In genomic region chr9:107688415-107688814, GRCm38 (mm10) we compare ENCODE assay signal across 22 mouse cellular contexts. TPM values are rescaled to one million over a fixed set of nuclear protein-coding genes. Genes with fewer than 3 reads are reported as not detected.
DNase-seq lines count a peak whose midpoint lies in the region; ATAC-seq and TF ChIP-seq lines count a peak whose summit lies in the region.
"Had no signal": no experiment of that assay in that cellular context is flagged by ENCODE, and none has a peak within 500 bp of the region (broad histone marks: within the 10 kb centered on the region; RNA-seq: fewer than 3 reads in every experiment).

No protein-coding gene starts in this region.

- no peak for ATAC-seq in liver, embryonic 11.5 days (replicated peaks; ENCODE audit: low FRiP score)
- ATAC-seq in liver, postnatal 0 days = peak; percentile 22; the same call in 1 of the 2 replicates
- no peak for ATAC-seq in kidney, embryonic 15.5 days (replicated peaks; ENCODE audit: low FRiP score)
- ATAC-seq: activated CD4-positive, CD25-positive, alpha-beta regulatory T cell, adult 4 months; CD4-positive, CD25-positive, alpha-beta regulatory T cell, adult 4 months; Patski had no signal

- H3K9me3 ChIP-seq in liver, embryonic 11.5 days (ENCODE audit: control insufficient read depth, low read length) = no peaks in the 10 kb centered on the region
- no peaks in the 10 kb centered on the region for H3K9me3 ChIP-seq in liver, postnatal 0 days (ENCODE audit: low read length)
- no peaks in the 10 kb centered on the region for H3K9me3 ChIP-seq in kidney, embryonic 15.5 days (replicated peaks)
- H3K9me3 ChIP-seq: G1E had no signal

- H3K27ac ChIP-seq in liver, adult 2 months (replicated peaks; ENCODE audit: insufficient read depth, low read depth, low read length) = no peak overlapping the region
- H3K27ac ChIP-seq in liver, embryonic 11.5 days (ENCODE audit: low read depth, low read length) = no peak overlapping the region
- H3K27ac ChIP-seq in liver, postnatal 0 days (ENCODE audit: low read depth) = no peak overlapping the region
- H3K27ac ChIP-seq in kidney, embryonic 15.5 days = no peak overlapping the region

- no peaks in the 10 kb centered on the region for H3K4me1 ChIP-seq in liver, adult 2 months (ENCODE audit: control insufficient read depth, insufficient read depth, low read length)
- no peaks in the 10 kb centered on the region for H3K4me1 ChIP-seq in liver, embryonic 11.5 days (replicated peaks; ENCODE audit: control insufficient read depth, insufficient read depth, low read length)
- no peaks in the 10 kb centered on the region for H3K4me1 ChIP-seq in liver, postnatal 0 days (ENCODE audit: insufficient read depth)
- peaks cover 14% of the 10 kb centered on the region for H3K4me1 ChIP-seq in kidney, embryonic 15.5 days

- 49% methylated on average over 5 of the region's 5 CpGs for WGBS in liver, adult 2 months
- 72% methylated on average over 5 of the region's 5 CpGs for WGBS in liver, embryonic 11.5 days
- WGBS in liver, postnatal 0 days (ENCODE audit: insufficient replicate concordance) = 81% methylated on average over 5 of the region's 5 CpGs
- WGBS in kidney, embryonic 15.5 days = 87% methylated on average over 5 of the region's 5 CpGs

- no peak overlapping the region for H3K4me3 ChIP-seq in liver, adult 2 months (ENCODE audit: insufficient read depth, low read depth, low read length)
- H3K4me3 ChIP-seq in liver, embryonic 11.5 days (ENCODE audit: low read depth, low read length) = no peak overlapping the region
- no peak overlapping the region for H3K4me3 ChIP-seq in liver, postnatal 0 days (ENCODE audit: low read depth, low read length)
- H3K4me3 ChIP-seq in kidney, embryonic 15.5 days (replicated peaks) = no peak overlapping the region

- no peak for TF ChIP-seq POLR2A in liver, adult 2 months (IDR thresholded peaks at IDR 0.05; ENCODE audit: extremely low read depth, insufficient read depth, low read length)

- no peak for TF ChIP-seq CTCF in liver, adult 2 months (IDR thresholded peaks at IDR 0.05; ENCODE audit: low read depth, low read length)
- TF ChIP-seq CTCF in liver, postnatal 0 days (IDR thresholded peaks at IDR 0.05; ENCODE audit: low read depth) = no peak

- H3K4me2 ChIP-seq in liver, embryonic 11.5 days = no peak overlapping the region
- no peak overlapping the region for H3K4me2 ChIP-seq in liver, postnatal 0 days (ENCODE audit: low read depth, low read length)
- H3K4me2 ChIP-seq in kidney, embryonic 15.5 days = no peak overlapping the region

- no peak overlapping the region for H3K9ac ChIP-seq in liver, adult 2 months (ENCODE audit: low read depth, low read length)
- no peak overlapping the region for H3K9ac ChIP-seq in liver, embryonic 11.5 days (ENCODE audit: low read depth, low read length)
- no peak overlapping the region for H3K9ac ChIP-seq in liver, postnatal 0 days (replicated peaks)
- H3K9ac ChIP-seq in kidney, embryonic 15.5 days = no peak overlapping the region

- peak; percentile 61 for DNase-seq in liver, adult 2 months (ENCODE audit: extremely low read depth, low read depth, low spot score)
- no peak for DNase-seq in liver, embryonic 11.5 days (ENCODE audit: low spot score)
- DNase-seq in liver, postnatal 0 days = no peak
- no peak for DNase-seq in liver
- peak; percentile 59 for DNase-seq in fat pad, adult 2 months (ENCODE audit: extremely low read depth, low read depth, low spot score)
- DNase-seq: adrenal gland, adult 2 months; adrenal gland, adult 8-10 months; adrenal gland, postnatal 10 days; adrenal gland, postnatal 14 days; adrenal gland, postnatal 25 days; adrenal gland, postnatal 36 days; B cell, adult 2 months; cerebellum, adult 11 months; cerebellum, adult 11-12 months; cerebellum, adult 18-20 months had no signal

- no peaks in the 10 kb centered on the region for H3K27me3 ChIP-seq in liver, adult 2 months (ENCODE audit: control insufficient read depth, insufficient read depth, low read length)
- H3K27me3 ChIP-seq in liver, embryonic 11.5 days (replicated peaks; ENCODE audit: control insufficient read depth, insufficient read depth, low read length) = peaks cover 6% of the 10 kb centered on the region; the same call in 1 of the 2 replicates
- H3K27me3 ChIP-seq in liver, postnatal 0 days (ENCODE audit: insufficient read depth, low read length) = peaks cover 6% of the 10 kb centered on the region; the same call in 1 of the 2 replicates
- H3K27me3 ChIP-seq in kidney, embryonic 15.5 days = no peaks in the 10 kb centered on the region
- H3K27me3 ChIP-seq: Patski had no signal

- no peaks in the 10 kb centered on the region for H3K79me2 ChIP-seq in liver, adult 2 months (ENCODE audit: control insufficient read depth, insufficient read depth, low read length)

- TF ChIP-seq EP300 in liver, postnatal 0 days (IDR thresholded peaks at IDR 0.05; ENCODE audit: low read depth) = no peak

- H3K36me3 ChIP-seq in liver, adult 2 months (ENCODE audit: control insufficient read depth, insufficient read depth, low read length) = no peaks in the 10 kb centered on the region
- peaks cover 5% of the 10 kb centered on the region for H3K36me3 ChIP-seq in liver, embryonic 11.5 days (ENCODE audit: control insufficient read depth, insufficient read depth, low read length)
- no peaks in the 10 kb centered on the region for H3K36me3 ChIP-seq in liver, postnatal 0 days (replicated peaks; ENCODE audit: insufficient read depth, low read length)
- H3K36me3 ChIP-seq in kidney, embryonic 15.5 days = peaks cover 89% of the 10 kb centered on the region
- H3K36me3 ChIP-seq: G1E had no signal

RNA-seq across cellular contexts. Expression of gene Gnat1, which starts 8.9 kb away (rescaled TPM):
- 3.2 and 6.3 TPM in 2 replicates for total RNA-seq in liver, adult 2 months (2014; rRNA removed)
- 5.5 and 7.1 TPM in 2 replicates for polyA plus RNA-seq in liver, adult 2 months (2012; rRNA removed)
- polyA plus RNA-seq in liver, embryonic 11.5 days (2014; fragmentation: Nextera tagmentation; extraction: Ambion mirVana) = 4.7 and 5.0 TPM in 2 replicates
- 5.8 and 6.2 TPM in 2 replicates for polyA plus RNA-seq in liver, postnatal 0 days (2015; fragmentation: Nextera tagmentation; extraction: Ambion mirVana)
- polyA plus RNA-seq in kidney, embryonic 15.5 days (2015; fragmentation: Nextera tagmentation; extraction: Ambion mirVana) = 3.9 and 4.6 TPM in 2 replicates
- total RNA-seq: adrenal gland, postnatal 25 days; adrenal gland, postnatal 36 days; CH12.LX had no signal
- polyA plus RNA-seq: G1E had no signal

RNA-seq across cellular contexts. Expression of gene Slc38a3, which starts 19.1 kb away (rescaled TPM):
- 982 and 1,378 TPM in 2 replicates for total RNA-seq in liver, adult 2 months (2014; rRNA removed)
- polyA plus RNA-seq in liver, adult 2 months (2012; rRNA removed) = 3,567 and 4,585 TPM in 2 replicates
- 3.9 and 4.0 TPM in 2 replicates for polyA plus RNA-seq in liver, embryonic 11.5 days (2014; fragmentation: Nextera tagmentation; extraction: Ambion mirVana)
- 147 and 174 TPM in 2 replicates for polyA plus RNA-seq in liver, postnatal 0 days (2015; fragmentation: Nextera tagmentation; extraction: Ambion mirVana)
- 7.1 and 8.1 TPM in 2 replicates for polyA plus RNA-seq in kidney, embryonic 15.5 days (2015; fragmentation: Nextera tagmentation; extraction: Ambion mirVana)
- total RNA-seq: MEL had no signal
- polyA plus RNA-seq: activated CD4-positive, CD25-positive, alpha-beta regulatory T cell, adult 4 months; CD4-positive, CD25-positive, alpha-beta regulatory T cell, adult 4 months; G1E had no signal

RNA-seq across cellular contexts. Expression of gene Sema3f, which starts 21.9 kb away (rescaled TPM):
- total RNA-seq in liver, adult 2 months (2014; rRNA removed) = 3.5 and 4.6 TPM in 2 replicates
- polyA plus RNA-seq in liver, adult 2 months (2012; rRNA removed) = 6.7 and 8.9 TPM in 2 replicates
- polyA plus RNA-seq in liver, embryonic 11.5 days (2014; fragmentation: Nextera tagmentation; extraction: Ambion mirVana) = 5.9 and 6.2 TPM in 2 replicates
- 0.76 and 1.1 TPM in 2 replicates for polyA plus RNA-seq in liver, postnatal 0 days (2015; fragmentation: Nextera tagmentation; extraction: Ambion mirVana)
- polyA plus RNA-seq in kidney, embryonic 15.5 days (2015; fragmentation: Nextera tagmentation; extraction: Ambion mirVana) = 21.3 and 23.9 TPM in 2 replicates
- total RNA-seq: MEL had no signal
- polyA plus RNA-seq: activated CD4-positive, CD25-positive, alpha-beta regulatory T cell, adult 4 months; CD4-positive, CD25-positive, alpha-beta regulatory T cell, adult 4 months had no signal

RNA-seq across cellular contexts. Expression of gene Gnai2, which starts 53.2 kb away (rescaled TPM):
- total RNA-seq in liver, adult 2 months (2014; rRNA removed) = 31.6 and 44.8 TPM in 2 replicates
- 117 and 122 TPM in 2 replicates for polyA plus RNA-seq in liver, adult 2 months (2012; rRNA removed)
- polyA plus RNA-seq in liver, embryonic 11.5 days (2014; fragmentation: Nextera tagmentation; extraction: Ambion mirVana) = 217 and 233 TPM in 2 replicates
- polyA plus RNA-seq in liver, postnatal 0 days (2015; fragmentation: Nextera tagmentation; extraction: Ambion mirVana) = 146 and 159 TPM in 2 replicates
- polyA plus RNA-seq in kidney, embryonic 15.5 days (2015; fragmentation: Nextera tagmentation; extraction: Ambion mirVana) = 403 and 424 TPM in 2 replicates

Comparison
In these comparisons a context has a peak if more than half of its experiments do, and no peak if none do; other contexts are left out.
1. DNase-seq: peak in liver, adult 2 months (single experiment) and fat pad, adult 2 months (single experiment); none in liver, embryonic 11.5 days (single experiment), liver, postnatal 0 days (single experiment) and liver (single experiment).
2. RNA of gene Slc38a3, which starts 19.1 kb away (polyA plus RNA-seq): 3,567 to 4,585 TPM in liver, adult 2 months; 147 to 174 TPM in liver, postnatal 0 days, 7.1 to 8.1 TPM in kidney, embryonic 15.5 days and 3.9 to 4.0 TPM in liver, embryonic 11.5 days; every median in the first group is over 10 times any median in the second.